Mouse (Mus musculus) MEL (cell line): ENCODE measurements around the gene Hsd17b10. TPM values are rescaled to one million over a fixed set of nuclear protein-coding genes. Genes with fewer than 3 reads are reported as not detected.

Experiments used
- DNase-seq: peaks from one replicate; pipeline ENCODE4 v3.0.0; 2011; ENCODE audit warnings: low read depth, low spot score
- H3K27ac ChIP-seq: 2 replicates; pipeline ENCODE4 v1.5.1; 2012; ENCODE audit warnings: low read depth, mild to moderate bottlenecking, control low read depth, low read length, moderate library complexity; ENCODE audit not compliant: control insufficient read depth
- H3K27me3 ChIP-seq, 2 experiments: fragments of 150-350 bp in 1 of 2; sonication (generic) in 1 of 2; 2 replicates each; pipeline ENCODE4 v1.6.1; 2012; ENCODE audit warnings: low read length in 2 of 2, mild to moderate bottlenecking in 2 of 2, improper control_type of control experiment in 1 of 2, moderate library complexity in 1 of 2; ENCODE audit not compliant: insufficient read depth in 2 of 2, control insufficient read depth in 1 of 2
- H3K36me3 ChIP-seq, 2 experiments: 2 replicates each; pipeline ENCODE4 v1.6.1; 2012 to 2014; ENCODE audit warnings: low read length in 2 of 2, improper control_type of control experiment in 1 of 2, inconsistent platforms in 1 of 2, mild to moderate bottlenecking in 1 of 2; ENCODE audit not compliant: insufficient read depth in 2 of 2, control insufficient read depth in 1 of 2
- H3K4me1 ChIP-seq, 2 experiments: fragments of 150-350 bp in 1 of 2; sonication (generic) in 1 of 2; 2 replicates each; pipeline ENCODE4 v1.6.1; 2012; ENCODE audit warnings: low read length in 2 of 2, improper control_type of control experiment in 1 of 2, mild to moderate bottlenecking in 1 of 2; ENCODE audit not compliant: insufficient read depth in 2 of 2, control insufficient read depth in 1 of 2
- H3K4me3 ChIP-seq, 2 experiments: fragments of 150-350 bp in 1 of 2; sonication (generic) in 1 of 2; 2 replicates each; pipeline ENCODE4 v1.5.1; 2012; ENCODE audit warnings: low read depth in 2 of 2, low read length in 2 of 2, mild to moderate bottlenecking in 2 of 2, moderate library complexity in 2 of 2, control low read depth in 1 of 2, improper control_type of control experiment in 1 of 2; ENCODE audit not compliant: control insufficient read depth in 1 of 2, insufficient read depth in 1 of 2
- H3K79me2 ChIP-seq: 2 replicates; pipeline ENCODE4 v1.6.1; 2012; ENCODE audit warnings: mild to moderate bottlenecking, low read length, moderate library complexity; ENCODE audit not compliant: control insufficient read depth, poor library complexity, insufficient read depth
- H3K9ac ChIP-seq: 2 replicates; pipeline ENCODE4 v1.6.1; 2012; ENCODE audit warnings: low read depth, mild to moderate bottlenecking, control low read depth, low read length, moderate library complexity; ENCODE audit not compliant: control insufficient read depth, poor library complexity, severe bottlenecking
- H3K9me3 ChIP-seq: fragments of 150-350 bp; sonication (generic); replicated peaks from 2 replicates; pipeline ENCODE4 v1.6.1; 2012; ENCODE audit warnings: mild to moderate bottlenecking, low read length, improper control_type of control experiment, moderate library complexity; ENCODE audit not compliant: insufficient read depth
- EP300 ChIP-seq, 2 experiments: IDR thresholded peaks; 2 replicates each; pipeline ENCODE4 v1.6.1; 2011; ENCODE audit warnings: improper control_type of control experiment in 2 of 2, low read length in 2 of 2, low read depth in 1 of 2, mild to moderate bottlenecking in 1 of 2
- ETS1 ChIP-seq: IDR thresholded peaks from 2 replicates; pipeline ENCODE4 v1.6.1; 2012; ENCODE audit warnings: low read depth, mild to moderate bottlenecking, inconsistent platforms, low read length, improper control_type of control experiment, moderate library complexity
- GATA1 ChIP-seq: IDR thresholded peaks from 2 replicates; pipeline ENCODE4 v1.6.1; 2011; ENCODE audit warnings: low read depth, low read length, improper control_type of control experiment
- JUND ChIP-seq: IDR thresholded peaks from 2 replicates; pipeline ENCODE4 v1.6.1; 2011; ENCODE audit warnings: low read depth, mild to moderate bottlenecking, improper control_type of control experiment, low read length
- MXI1 ChIP-seq: IDR thresholded peaks from 2 replicates; pipeline ENCODE4 v1.6.1; 2011; ENCODE audit warnings: mild to moderate bottlenecking, low read depth, low read length, improper control_type of control experiment
- NELFE ChIP-seq: IDR thresholded peaks from 2 replicates; pipeline ENCODE4 v1.6.1; 2011; ENCODE audit warnings: low read depth, low read length, improper control_type of control experiment
- ZMIZ1 ChIP-seq: IDR thresholded peaks from 2 replicates; pipeline ENCODE4 v1.6.1; 2012; ENCODE audit warnings: low read depth, mild to moderate bottlenecking, inconsistent platforms, low read length, improper control_type of control experiment, moderate library complexity
- ZNF384 ChIP-seq: IDR thresholded peaks from 2 replicates; pipeline ENCODE4 v1.6.1; 2012; ENCODE audit warnings: low read depth, mild to moderate bottlenecking, inconsistent platforms, low read length, improper control_type of control experiment
- polyA plus RNA-seq, 2 experiments: library from polyadenylated mRNA; stranded (reverse) in 1 of 2; unstranded in 1 of 2; fragments of >175 nt in 1 of 2; fragments of >200 nt in 1 of 2; gene quantifications; 2 replicates each; pipeline versions ENCODE4 v1.2.1 to v1.2.4; 2012; ENCODE audit warnings: low replicate concordance in 2 of 2, low read depth in 1 of 2; ENCODE audit not compliant: insufficient read length in 2 of 2, insufficient read depth in 1 of 2, missing spikeins in 1 of 2
- total RNA-seq: library from RNA; depleted of rRNA; stranded (reverse); fragments of 300-350 nt; gene quantifications from 2 replicates; pipeline ENCODE4 v1.2.3, GENCODE M21; 2012

The Hsd17b10 gene
- total and polyA plus RNA-seq, 3 experiments, result 208 to 217 TPM; not detected in 1

GRCm38 (mm10) chrX:152001182-152001684, 412 bp upstream of the Hsd17b10 start:
- Histone ChIP-seq H3K4me3 (peak overlapping the region; percentile 66 to 93), H3K27me3 (peaks cover 0 to 6% of the 10 kb centered on the region in 2 experiments; a peak in 3 of 4 replicates), H3K27ac (no peak overlapping the region), H3K9ac (peak overlapping the region; percentile 62), H3K4me1 (peaks cover 0 to 5% of the 10 kb centered on the region in 2 experiments; a peak in 3 of 4 replicates), H3K36me3 (peaks cover 0 to 10% of the 10 kb centered on the region in 2 experiments; a peak in 2 of 4 replicates), H3K79me2 (no peaks in the 10 kb centered on the region; the same call in 1 of the 2 replicates), H3K9me3 (no peaks in the 10 kb centered on the region)
- TF ChIP-seq ZNF384 (peak; percentile 88), ETS1 (no peak)
- peak; percentile 53 for DNase-seq

GRCm38 (mm10) chrX:152002865-152003264, 1.2 kb downstream of the Hsd17b10 start:
- DNase-seq, result peak; percentile 58
- TF ChIP-seq ZNF384 (peak; percentile 56; the same call in 1 of the 2 replicates), MXI1 (no peak)
- Histone ChIP-seq H3K79me2 (no peaks in the 10 kb centered on the region; the same call in 1 of the 2 replicates), H3K9ac (peak overlapping the region; percentile 35; the same call in 1 of the 2 replicates), H3K27me3 (no peaks in the 10 kb centered on the region), H3K9me3 (no peaks in the 10 kb centered on the region), H3K27ac (no peak overlapping the region), H3K4me3 (peak overlapping the region; percentile 12 to 18; a peak in 2 of 4 replicates), H3K36me3 (peaks cover 0 to 14% of the 10 kb centered on the region in 2 experiments; a peak in 2 of 4 replicates), H3K4me1 (peaks cover 3 to 5% of the 10 kb centered on the region in 2 experiments)

- Histone ChIP-seq H3K27me3 (no peaks in the 10 kb centered on the region), H3K9me3 (no peaks in the 10 kb centered on the region)
- TF ChIP-seq JUND (no peak), NELFE (no peak), MXI1 (no peak), GATA1 (peak; percentile 37; the same call in 1 of the 2 replicates), EP300 (IDR thresholded peaks at IDR 0.05; ENCODE audit: low read depth in 1 of 2, low read length in 2 of 2) (peak in 1 of 2 experiments; percentile 75; a peak in 1 of 4 replicates), ZMIZ1 (no peak)
- TF ChIP-seq, all 39 proteins: peak for 2
- Histone ChIP-seq H3K4me3 (no peak overlapping the region), H3K4me1 (peaks cover 11 to 28% of the 10 kb centered on the region in 2 experiments), H3K27ac (peak overlapping the region; percentile 8; the same call in 1 of the 2 replicates), H3K36me3 (peaks cover 0 to 28% of the 10 kb centered on the region in 2 experiments; a peak in 2 of 4 replicates), H3K9ac (no peak overlapping the region), H3K79me2 (no peaks in the 10 kb centered on the region)
- peak; percentile 81 for DNase-seq
Measured at GRCm38 (mm10) chrX:152007863-152008262, 6.2 kb downstream of the Hsd17b10 start.
